Mouse (Mus musculus): Measurements from ENCODE around the gene Eprs.
"Not testable (repeated sequence)": the region's sequence is repeated elsewhere in the genome, so short reads cannot be mapped to it uniquely, and the experiment has no call there.

Eprs gene

DNA sequence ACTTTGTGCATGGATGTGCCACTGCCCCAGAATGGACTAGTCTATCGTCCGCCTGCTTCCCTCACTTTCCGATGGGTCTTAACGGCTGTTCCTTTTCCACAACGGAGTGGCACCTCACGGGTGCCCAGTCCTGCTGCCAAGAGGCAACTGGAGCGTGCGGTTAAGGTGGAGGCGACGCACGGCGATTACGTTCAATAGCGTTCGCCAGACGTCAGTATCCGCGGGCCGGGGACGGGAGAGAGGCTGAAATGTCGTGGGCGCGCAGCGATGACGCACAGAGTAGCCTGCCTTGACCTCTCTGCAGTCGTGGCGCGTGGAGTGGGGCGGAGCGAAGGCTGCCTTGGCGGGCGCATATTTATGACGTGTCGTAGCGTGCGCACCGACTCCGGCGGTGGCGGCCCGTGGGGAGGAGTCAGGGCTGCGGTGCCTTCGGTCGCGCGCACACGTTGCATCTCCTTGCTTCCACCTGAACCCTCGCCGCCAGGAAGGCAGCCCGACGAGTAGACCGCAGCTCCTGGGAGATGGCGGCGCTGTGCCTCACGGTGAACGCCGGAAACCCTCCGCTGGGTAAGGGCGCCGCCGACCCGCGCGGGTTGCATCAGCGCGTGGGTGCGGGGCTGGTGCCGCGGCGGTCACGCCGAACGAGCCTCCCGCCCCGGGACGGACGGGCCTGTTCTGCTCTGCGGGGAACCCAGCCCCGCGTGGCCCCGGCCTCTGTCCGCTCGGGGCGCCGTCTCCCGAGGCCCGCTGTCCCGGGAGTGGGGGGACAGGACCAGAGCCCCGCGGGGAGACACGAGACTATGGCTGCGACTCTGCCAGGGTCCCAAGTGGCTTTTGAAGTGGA lies at the start of gene Eprs:
Gene Eprs (plus strand): TSS at position 368 of the 844 bp plus-strand sequence.
- peak; percentile 99 for DNase-seq (ENCODE audit: low read depth, low spot score)

- DNase-seq (ENCODE audit: low read depth, low spot score), result no peak
Observed at GRCm38 (mm10) chr1:185314546-185314945, 48.3 kb upstream of the Eprs start.

- no peak for DNase-seq (ENCODE audit: low read depth, low spot score)
Observed at GRCm38 (mm10) chr1:185315846-185316568, 46.8 kb upstream of the Eprs start.

GRCm38 (mm10) chr1:185327754-185328345 lies 35.0 kb upstream of the Eprs start:
- DNase-seq (ENCODE audit: low read depth, low spot score), result not testable (repeated sequence)

DNA sequence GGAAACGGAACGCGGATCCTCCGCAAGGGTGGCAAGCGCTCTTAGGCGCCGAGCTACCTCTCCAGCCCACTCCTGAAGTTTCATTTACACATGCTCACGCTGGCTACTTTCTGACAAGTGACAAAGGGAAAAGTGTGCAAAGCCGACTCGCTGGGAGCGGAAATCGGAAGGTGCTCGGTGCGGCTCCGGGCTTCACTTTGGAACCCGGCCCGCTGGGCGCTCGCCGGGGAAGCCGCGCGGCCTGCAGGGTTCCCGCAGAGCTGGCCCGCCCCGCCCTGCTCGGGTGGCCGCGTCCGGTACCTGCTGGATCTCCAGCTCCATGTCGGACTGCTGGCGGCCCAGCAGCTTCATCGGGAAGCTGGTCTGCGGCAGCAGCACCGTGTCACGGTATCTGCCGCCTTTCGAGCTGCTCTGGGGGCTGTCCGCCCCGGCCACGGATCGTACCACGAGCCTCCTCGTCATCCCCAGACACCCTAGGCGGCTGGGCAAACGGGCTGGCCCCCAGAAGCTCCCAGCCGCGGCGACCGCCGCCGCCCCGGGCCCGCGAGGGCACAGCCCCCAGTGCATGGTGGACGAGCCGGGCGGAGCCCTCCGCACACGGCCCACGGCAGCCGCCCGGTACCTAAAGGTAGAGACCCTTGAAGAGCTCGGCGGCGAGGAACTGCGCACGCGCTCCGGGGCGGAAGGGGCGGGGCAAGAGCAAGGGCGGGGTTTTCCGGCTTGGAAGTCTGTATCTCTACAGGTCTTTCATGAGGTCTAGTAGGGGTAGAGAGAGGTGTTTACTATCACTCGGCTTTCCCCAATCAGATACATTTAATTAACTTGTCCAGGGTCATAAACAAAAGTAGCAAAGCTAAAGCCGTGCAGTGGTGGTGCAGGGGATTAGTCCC lies 33.9 kb upstream of the Eprs start, which contains the start of gene Iars2:
Gene Iars2 (minus strand): TSS at position 676 of the 890 bp plus-strand sequence.
- DNase-seq (ENCODE audit: low read depth, low spot score), result peak; percentile 96

- no peak for DNase-seq (ENCODE audit: low read depth, low spot score)
Observed at GRCm38 (mm10) chr1:185329851-185330250, 33.0 kb upstream of the Eprs start.

GRCm38 (mm10) chr1:185331364-185331763 lies 31.5 kb upstream of the Eprs start:
- no peak for DNase-seq (ENCODE audit: low read depth, low spot score)

GRCm38 (mm10) chr1:185331983-185332430 lies 30.8 kb upstream of the Eprs start, which contains the start of gene Bpnt1:
TSS of gene Bpnt1 (plus strand) at chr1:185332149.
- peak; percentile 91 for DNase-seq (ENCODE audit: low read depth, low spot score)

- DNase-seq (ENCODE audit: low read depth, low spot score), result no peak
Observed at GRCm38 (mm10) chr1:185333651-185334050, 29.2 kb upstream of the Eprs start.

- DNase-seq (ENCODE audit: low read depth, low spot score), result no peak
Observed at GRCm38 (mm10) chr1:185334136-185334535, 28.7 kb upstream of the Eprs start.

GRCm38 (mm10) chr1:185335231-185335765 lies 27.5 kb upstream of the Eprs start:
- DNase-seq (ENCODE audit: low read depth, low spot score), result peak; percentile 60

GRCm38 (mm10) chr1:185336535-185336934 lies 26.3 kb upstream of the Eprs start:
- peak; percentile 50 for DNase-seq (ENCODE audit: low read depth, low spot score)

DNA sequence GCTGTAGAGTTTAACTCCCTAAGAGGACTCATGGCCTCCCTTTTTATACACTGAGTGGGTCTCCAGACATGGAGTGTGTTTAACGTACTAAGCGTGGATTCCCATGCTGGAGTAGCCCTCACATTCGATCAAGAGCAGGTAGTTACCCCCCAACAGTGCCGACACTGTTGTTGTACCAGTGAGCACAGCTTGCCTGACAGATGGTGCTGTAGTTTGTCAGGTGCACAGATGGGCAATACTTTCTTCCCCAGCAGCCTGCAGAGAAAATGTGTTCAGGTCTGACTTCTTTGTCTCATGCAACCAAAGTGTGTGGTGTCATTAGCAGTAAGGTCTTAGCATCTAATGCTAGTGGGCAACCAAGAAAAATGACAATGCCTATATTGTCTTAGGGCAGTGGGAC lies 20.4 kb upstream of the Eprs start:
- DNase-seq (ENCODE audit: low read depth, low spot score), result no peak

DNA sequence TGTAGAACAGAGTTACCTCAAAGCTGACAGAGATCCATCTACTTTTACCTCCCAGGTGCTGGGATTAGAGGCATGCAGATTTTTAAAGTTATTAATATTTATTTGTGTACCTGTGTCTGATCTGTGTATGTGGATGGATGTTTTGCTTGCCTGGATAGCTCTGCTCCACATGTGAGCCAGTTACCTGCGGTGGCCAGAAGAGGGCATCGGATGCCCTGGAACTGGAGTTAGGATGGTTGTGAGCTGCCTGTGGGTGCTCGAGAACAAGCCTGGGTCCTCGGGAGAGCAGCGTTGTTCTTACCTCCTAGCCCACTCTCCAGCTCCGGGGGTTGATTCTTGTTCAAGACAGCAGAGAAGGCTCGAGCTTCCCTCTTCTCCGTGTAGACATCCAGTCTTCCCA lies 19.4 kb upstream of the Eprs start:
- DNase-seq (ENCODE audit: low read depth, low spot score), result no peak

- DNase-seq (ENCODE audit: low read depth, low spot score), result peak; percentile 75
Observed at GRCm38 (mm10) chr1:185346188-185346587, 16.7 kb upstream of the Eprs start.

DNA sequence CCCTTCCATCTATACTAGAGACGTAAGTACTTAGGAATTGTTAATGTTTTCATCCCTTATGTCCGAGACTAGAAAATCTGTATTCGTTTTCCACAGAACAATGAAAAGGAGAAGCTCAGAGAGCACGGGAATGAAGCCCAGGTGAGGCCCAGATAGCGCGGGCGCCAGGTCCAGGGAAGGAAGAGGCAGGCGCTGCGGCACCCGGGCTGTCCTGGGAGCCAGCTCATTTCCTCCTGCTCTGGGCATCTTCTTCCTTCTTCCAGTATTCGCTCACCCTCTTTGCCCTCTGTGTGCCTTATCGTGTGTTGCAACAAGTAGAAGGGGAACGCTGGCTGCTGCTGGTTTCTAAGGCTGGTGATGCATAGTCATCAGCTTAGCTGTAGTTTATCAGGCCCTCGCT lies 13.1 kb upstream of the Eprs start:
- DNase-seq (ENCODE audit: low read depth, low spot score), result no peak

- no peak for DNase-seq (ENCODE audit: low read depth, low spot score)
Observed at GRCm38 (mm10) chr1:185350611-185351010, 12.2 kb upstream of the Eprs start.

DNA sequence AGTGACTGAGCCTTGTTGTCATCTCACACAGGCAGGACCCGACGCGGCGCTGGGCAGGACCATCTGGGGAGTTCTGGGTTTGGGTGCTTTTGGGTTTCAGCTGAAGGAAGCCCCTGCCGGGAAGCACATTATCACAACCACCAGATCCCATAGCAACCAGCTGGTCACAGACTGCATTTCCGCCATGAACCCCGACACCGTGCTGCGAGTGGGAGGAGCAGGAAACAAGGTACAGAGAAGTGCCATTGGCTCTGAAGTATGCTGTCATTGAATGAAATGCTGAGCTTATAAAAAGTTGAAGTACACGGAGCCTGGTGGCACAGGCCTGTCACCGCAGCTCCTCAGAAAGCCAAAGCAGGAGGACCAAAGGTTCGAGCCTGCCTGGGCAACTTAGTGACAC lies 10.7 kb upstream of the Eprs start:
- no peak for DNase-seq (ENCODE audit: low read depth, low spot score)

GRCm38 (mm10) chr1:185353351-185353750 lies 9.5 kb upstream of the Eprs start:
- no peak for DNase-seq (ENCODE audit: low read depth, low spot score)

- no peak for DNase-seq (ENCODE audit: low read depth, low spot score)
Observed at GRCm38 (mm10) chr1:185354731-185355130, 8.1 kb upstream of the Eprs start.

GRCm38 (mm10) chr1:185356246-185356645 lies 6.6 kb upstream of the Eprs start:
- no peak for DNase-seq (ENCODE audit: low read depth, low spot score)
